Mouse (Mus musculus) liver, embryonic 14.5 days (tissue): ENCODE measurements at regions not wholly inside any gene's neighbourhood (a gene's known extent, or its start where the extent isn't known, plus 50 kb on each side); places are given as distances from the start of the nearest gene placed in this dataset.

ENCODE experiments used
- ATAC-seq: fragments of 200-750 bp; cut with Nextera tagmentation; 2 replicates; pipeline ENCODE4 v1.8.0; 2017; ENCODE audit warnings: moderate number of reproducible peaks, mild to moderate bottlenecking, moderate library complexity; ENCODE audit not compliant: insufficient read depth
- DNase-seq, 3 experiments: peaks; one replicate each; pipeline ENCODE4 v3.0.0-alpha.2; 2012 to 2013; ENCODE audit warnings: low read depth in 3 of 3, low spot score in 3 of 3
- H3K27ac ChIP-seq: fragments of 300-500 bp; sonication (generic); 2 replicates; pipeline ENCODE4 v1.5.1; 2014; ENCODE audit warnings: moderate library complexity, mild to moderate bottlenecking, control low read depth, inconsistent platforms
- H3K27me3 ChIP-seq: fragments of 300-500 bp; sonication (generic); 2 replicates; pipeline ENCODE4 v1.6.1; 2014; ENCODE audit warnings: mild to moderate bottlenecking, low read length, moderate library complexity; ENCODE audit not compliant: control insufficient read depth, insufficient read depth
- H3K36me3 ChIP-seq: fragments of 300-500 bp; sonication (generic); replicated peaks from 2 replicates; pipeline ENCODE4 v1.6.1; 2014; ENCODE audit warnings: low read depth; ENCODE audit not compliant: control insufficient read depth, insufficient read depth
- H3K4me1 ChIP-seq, 2 experiments: fragments of 200-500 bp in 1 of 2; fragments of 300-500 bp in 1 of 2; sonication (generic) in 1 of 2; replicated peaks; 2 replicates each; pipeline ENCODE4 v1.6.1; 2012 to 2014; ENCODE audit warnings: antibody characterized with exemption in 1 of 2, inconsistent platforms in 1 of 2, low read length in 1 of 2; ENCODE audit not compliant: control insufficient read depth in 2 of 2, insufficient read depth in 2 of 2
- H3K4me2 ChIP-seq: fragments of 300-500 bp; sonication (generic); 2 replicates; pipeline ENCODE4 v1.6.1; 2014; ENCODE audit warnings: low read depth, mild to moderate bottlenecking, control low read depth, moderate library complexity
- H3K4me3 ChIP-seq, 2 experiments: fragments of 200-500 bp in 1 of 2; fragments of 300-500 bp in 1 of 2; sonication (generic) in 1 of 2; 2 replicates each; pipeline ENCODE4 v1.5.1; 2012 to 2014; ENCODE audit warnings: low read depth in 2 of 2, low read length in 2 of 2, mild to moderate bottlenecking in 2 of 2, control low read depth in 1 of 2, inconsistent platforms in 1 of 2, moderate library complexity in 1 of 2; ENCODE audit not compliant: insufficient read depth in 1 of 2
- H3K9ac ChIP-seq: fragments of 300-500 bp; sonication (generic); replicated peaks from 2 replicates; pipeline ENCODE4 v1.6.1; 2014; ENCODE audit warnings: mild to moderate bottlenecking, control low read depth, moderate library complexity
- H3K9me3 ChIP-seq: fragments of 300-500 bp; sonication (generic); 2 replicates; pipeline ENCODE4 v1.6.1; 2016; ENCODE audit warnings: low read length, mixed read lengths; ENCODE audit not compliant: control insufficient read depth
- CTCF ChIP-seq: IDR thresholded peaks from 2 replicates; pipeline ENCODE4 v1.5.1; 2016; ENCODE audit warnings: antibody characterized with exemption, low read depth, control low read depth
- EP300 ChIP-seq: IDR thresholded peaks from 2 replicates; pipeline ENCODE4 v1.6.1; 2016; ENCODE audit warnings: antibody characterized with exemption, low read depth
- WGBS: fragments of 180-500 bp; shearing (Covaris S2); extraction: QIAGEN DNeasy Blood & Tissue Kit; methylation state at CpG from one replicate; pipeline ENCODE4 v1.1.7; 2014; ENCODE audit not compliant: insufficient replicate concordance; 5-methylcytosine and 5-hydroxymethylcytosine counted together

DNA sequence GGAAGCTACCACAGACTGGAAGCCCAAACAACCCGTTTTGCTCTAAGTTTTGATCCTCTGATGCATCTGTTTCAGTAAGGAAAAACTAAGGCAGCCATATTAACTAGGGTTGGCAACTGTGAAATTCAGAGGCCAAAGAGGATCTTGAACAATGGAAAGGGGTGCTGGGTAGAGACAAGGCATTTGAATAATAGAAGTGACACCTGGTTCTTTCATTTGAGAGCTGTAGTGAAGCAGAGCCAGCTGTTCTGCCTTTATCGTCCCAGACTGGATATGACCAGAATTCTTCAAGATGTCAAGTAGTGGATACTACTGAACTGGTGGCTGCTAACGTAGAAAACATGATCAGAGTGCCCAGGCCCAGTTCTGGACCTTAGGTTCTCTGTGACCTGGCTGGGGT lies 94.4 kb upstream of the Ercc6l2 start:
- Histone ChIP-seq H3K27ac (no peak overlapping the region), H3K9me3 (no peaks in the 10 kb centered on the region), H3K4me1 (peaks cover 7 to 18% of the 10 kb centered on the region in 2 experiments; a peak in 3 of 4 replicates), H3K9ac (no peak overlapping the region), H3K36me3 (no peaks in the 10 kb centered on the region), H3K27me3 (no peaks in the 10 kb centered on the region), H3K4me3 (no peak overlapping the region), H3K4me2 (no peak overlapping the region)
- ATAC-seq (no peak), DNase-seq (no peak)
- WGBS, result 53% methylated on average over 3 of the region's 3 CpGs
- no peak for TF ChIP-seq CTCF
- no peak for TF ChIP-seq EP300

DNA sequence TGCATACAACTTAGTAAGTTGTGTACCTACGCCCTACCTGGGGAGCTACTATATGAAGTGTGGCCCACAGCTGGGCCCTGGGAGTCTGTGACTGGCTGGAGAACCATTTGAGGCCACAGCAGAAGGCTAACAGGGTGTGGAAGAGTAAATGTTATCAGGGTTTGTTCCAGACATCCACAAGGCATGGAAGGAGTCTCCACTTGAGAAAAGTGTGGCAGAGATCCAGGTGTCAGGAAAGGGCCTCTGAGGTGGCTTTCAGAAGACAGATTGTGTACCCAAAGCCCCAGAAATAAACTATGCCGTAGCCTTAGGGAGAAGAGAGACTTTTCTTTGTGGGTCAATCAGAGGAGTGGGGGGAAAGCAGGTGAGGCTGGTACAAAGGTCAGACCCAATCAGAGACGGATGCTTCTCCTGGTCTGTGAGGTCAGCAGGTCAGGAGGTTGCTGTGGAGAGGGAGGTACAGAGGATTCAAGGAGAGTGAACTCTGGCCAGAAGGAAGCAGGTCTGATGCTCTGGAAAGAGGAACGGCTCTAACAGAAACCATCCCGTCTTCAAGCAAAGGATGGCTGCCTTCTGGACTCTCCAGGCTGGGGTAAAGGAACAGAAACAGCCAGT lies 93.9 kb upstream of the Ercc6l2 start:
- TF ChIP-seq EP300, result no peak
- TF ChIP-seq CTCF, result no peak
- 56% methylated on average over 5 of the region's 5 CpGs for WGBS
- Histone ChIP-seq H3K9ac (no peak overlapping the region), H3K27me3 (no peaks in the 10 kb centered on the region), H3K4me1 (peaks cover 7 to 18% of the 10 kb centered on the region in 2 experiments; a peak in 3 of 4 replicates), H3K27ac (no peak overlapping the region), H3K4me3 (no peak overlapping the region), H3K4me2 (no peak overlapping the region), H3K36me3 (no peaks in the 10 kb centered on the region), H3K9me3 (no peaks in the 10 kb centered on the region)
- DNase-seq (no peak), ATAC-seq (no peak)

- Histone ChIP-seq H3K4me1 (peaks cover 5 to 15% of the 10 kb centered on the region in 2 experiments; a peak in 3 of 4 replicates), H3K9ac (no peak overlapping the region), H3K4me2 (no peak overlapping the region), H3K27me3 (no peaks in the 10 kb centered on the region), H3K9me3 (no peaks in the 10 kb centered on the region), H3K36me3 (no peaks in the 10 kb centered on the region), H3K4me3 (no peak overlapping the region), H3K27ac (no peak overlapping the region)
- no peak for DNase-seq
- TF ChIP-seq EP300, result no peak
- no peak for TF ChIP-seq CTCF
- 65% methylated on average over 2 of the region's 2 CpGs for WGBS
- ATAC-seq, result no peak
Observed at GRCm38 (mm10) chr13:63724293-63724692, 90.7 kb upstream of the Ercc6l2 start.

DNA sequence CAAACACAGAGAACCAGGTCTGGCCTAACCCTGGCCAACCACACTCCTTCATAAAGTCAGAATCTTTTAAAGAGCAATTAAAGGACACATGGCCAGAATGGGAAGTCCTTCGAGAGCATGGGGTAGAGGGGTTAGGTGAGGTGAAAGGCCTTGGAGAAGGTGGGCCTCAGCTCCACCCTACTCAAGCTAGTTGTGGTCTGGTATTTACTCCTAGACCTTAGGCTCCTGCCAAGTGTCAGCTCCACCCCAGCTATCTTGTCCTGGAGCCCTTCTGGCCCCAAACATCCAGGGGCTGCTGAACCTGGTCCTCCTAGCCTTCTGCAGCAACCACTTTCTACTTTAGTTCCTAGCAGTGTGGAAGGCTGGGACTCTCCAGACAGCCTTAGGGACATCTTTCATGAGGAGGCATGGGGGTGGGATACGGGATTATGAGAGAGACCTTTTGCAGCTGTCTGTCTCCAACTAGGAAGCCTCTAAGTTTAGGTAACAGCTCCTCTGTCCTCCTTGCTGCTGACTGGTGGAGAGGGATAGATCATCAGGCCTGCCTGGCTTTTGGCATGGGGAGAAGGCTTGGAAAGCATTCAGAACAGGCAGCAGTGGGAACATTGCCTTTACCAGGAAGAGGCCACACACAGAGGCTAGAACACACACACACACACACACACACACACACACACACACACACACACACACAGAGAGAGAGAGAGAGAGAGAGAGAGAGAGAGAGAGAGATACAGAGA lies 90.0 kb upstream of the Ercc6l2 start:
- H3K9me3 ChIP-seq, result no peaks in the 10 kb centered on the region
- H3K4me1 ChIP-seq, result peaks cover 0 to 7% of the 10 kb centered on the region in 2 experiments; a peak in 3 of 4 replicates
- no peaks in the 10 kb centered on the region for H3K36me3 ChIP-seq
- H3K4me3 ChIP-seq, result no peak overlapping the region
- no peak overlapping the region for H3K4me2 ChIP-seq
- WGBS, result 52% methylated on average over 2 of the region's 2 CpGs
- no peaks in the 10 kb centered on the region for H3K27me3 ChIP-seq
- no peak overlapping the region for H3K9ac ChIP-seq
- no peak overlapping the region for H3K27ac ChIP-seq
- ATAC-seq, result no peak
- no peak for DNase-seq
- TF ChIP-seq CTCF (no peak), EP300 (no peak)

- H3K9ac ChIP-seq, result no peak overlapping the region
- no peaks in the 10 kb centered on the region for H3K9me3 ChIP-seq
- no peak overlapping the region for H3K4me2 ChIP-seq
- no peak overlapping the region for H3K27ac ChIP-seq
- WGBS, result 64% methylated on average over 2 of the region's 2 CpGs
- TF ChIP-seq EP300, result no peak
- TF ChIP-seq CTCF, result no peak
- DNase-seq, result no peak
- no peak for ATAC-seq
- no peaks in the 10 kb centered on the region for H3K36me3 ChIP-seq
- H3K27me3 ChIP-seq, result no peaks in the 10 kb centered on the region
- no peak overlapping the region for H3K4me3 ChIP-seq
- H3K4me1 ChIP-seq, result peaks cover 0 to 4% of the 10 kb centered on the region in 2 experiments; a peak in 1 of 4 replicates
Observed at GRCm38 (mm10) chr13:63726035-63726434, 89.0 kb upstream of the Ercc6l2 start.
